Mouse (Mus musculus) C2C12 (cell line): ENCODE data around the gene Pex5l. TPM values are rescaled to one million over a fixed set of nuclear protein-coding genes. Genes with fewer than 3 reads are reported as not detected.

ENCODE experiments used
- H3K27me3 ChIP-seq: one replicate; pipeline ENCODE4 v1.6.1; 2011; ENCODE audit not compliant: control insufficient read depth, insufficient read depth, insufficient read length
- H3K36me3 ChIP-seq: one replicate; pipeline ENCODE4 v1.6.1; 2011; ENCODE audit not compliant: control insufficient read depth, insufficient read depth
- H3K4me3 ChIP-seq: one replicate; pipeline ENCODE4 v1.5.1; 2011; ENCODE audit warnings: mild to moderate bottlenecking, control low read depth; ENCODE audit not compliant: poor library complexity, insufficient read depth, severe bottlenecking
- H3K79me2 ChIP-seq: one replicate; pipeline ENCODE4 v1.6.1; 2011; ENCODE audit not compliant: control insufficient read depth, insufficient read depth
- H3K79me3 ChIP-seq: one replicate; pipeline ENCODE4 v1.6.1; 2011; ENCODE audit warnings: low read depth, control low read depth
- H3ac ChIP-seq: one replicate; pipeline ENCODE3; 2011; ENCODE audit warnings: low read depth; ENCODE audit not compliant: control insufficient read depth, insufficient read length
- CEBPB ChIP-seq: IDR thresholded peaks from one replicate; pipeline ENCODE4 v1.6.1; 2011; ENCODE audit warnings: low read depth, mild to moderate bottlenecking, control low read depth, moderate library complexity
- CTCF ChIP-seq: IDR thresholded peaks from one replicate; pipeline ENCODE4 v1.5.1; 2011; ENCODE audit not compliant: control insufficient read depth, insufficient read depth, insufficient read length
- FOSL1 ChIP-seq: IDR thresholded peaks from one replicate; pipeline ENCODE4 v1.8.0; 2011; ENCODE audit warnings: mild to moderate bottlenecking, low read length; ENCODE audit not compliant: poor library complexity, insufficient read depth, severe bottlenecking
- MAX ChIP-seq: IDR thresholded peaks from one replicate; pipeline ENCODE4 v1.6.1; 2011; ENCODE audit warnings: mild to moderate bottlenecking, control low read depth
- MYOD1 ChIP-seq: IDR thresholded peaks from one replicate; pipeline ENCODE4 v1.6.1; 2011; ENCODE audit warnings: low read depth; ENCODE audit not compliant: control insufficient read depth, insufficient read length
- MYOG ChIP-seq: IDR thresholded peaks from one replicate; pipeline ENCODE4 v1.6.1; 2011; ENCODE audit not compliant: control insufficient read depth, insufficient read length; ENCODE audit errors: extremely low read depth
- USF1 ChIP-seq: IDR thresholded peaks from one replicate; pipeline ENCODE4 v1.6.1; 2011; ENCODE audit warnings: low read depth, mild to moderate bottlenecking, control low read depth, moderate library complexity
- polyA plus RNA-seq: library from polyadenylated mRNA; unstranded; fragments of >200 nt; fragmentation: generic; extraction: Trizol; gene quantifications from one replicate; pipeline ENCODE4 v1.2.1, GENCODE M21; 2012; ENCODE audit warnings: missing spikeins

Pex5l gene
- polyA plus RNA-seq, 1 experiment = not detected

DNA sequence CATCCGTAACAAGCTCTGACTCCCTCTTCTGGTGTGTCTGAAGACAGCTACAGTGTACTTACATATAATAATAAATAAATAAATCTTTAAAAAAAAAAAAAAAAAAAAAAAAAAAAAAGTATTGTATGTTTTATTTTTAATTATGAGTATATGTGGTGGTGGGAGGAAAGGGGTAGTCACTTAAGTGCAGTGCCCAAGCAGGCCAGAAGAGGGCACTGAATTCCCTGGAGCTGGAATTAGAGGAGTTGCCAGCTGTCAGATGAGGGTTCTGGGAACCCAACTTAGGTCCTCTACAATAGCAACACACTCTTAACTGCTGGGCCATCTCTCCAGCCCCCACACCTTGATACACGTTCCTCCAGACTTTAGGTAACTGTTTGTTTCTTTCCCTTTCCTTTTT lies 37.3 kb downstream of the Pex5l start:
- TF ChIP-seq MYOG (no peak), CTCF (no peak), MYOD1 (no peak), USF1 (no peak), CEBPB (no peak), MAX (no peak)
- Histone ChIP-seq H3K79me3 (no peaks in the 10 kb centered on the region), H3K36me3 (no peaks in the 10 kb centered on the region), H3K27me3 (no peaks in the 10 kb centered on the region), H3K79me2 (no peaks in the 10 kb centered on the region), H3K4me3 (no peak overlapping the region), H3ac (no peak overlapping the region)

DNA sequence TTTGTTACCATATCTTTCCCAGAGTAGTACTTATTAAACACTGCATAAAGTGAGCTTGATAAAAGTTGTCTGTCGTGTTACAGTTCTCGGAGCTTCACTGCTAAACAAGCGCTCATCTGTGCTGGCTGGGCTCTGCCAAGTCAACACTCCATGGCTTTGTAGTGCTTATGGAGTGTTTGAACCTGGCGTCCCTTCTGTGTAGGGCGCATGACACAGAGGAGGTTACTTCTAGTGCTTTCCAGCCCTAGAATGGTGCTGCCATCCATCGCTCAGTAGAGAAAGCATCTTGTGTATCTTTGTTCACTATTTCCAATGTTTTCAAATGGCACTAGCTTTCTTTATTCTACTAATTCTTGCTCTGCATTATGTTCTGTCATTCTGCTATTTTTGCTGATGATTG lies 39.5 kb downstream of the Pex5l start:
- TF ChIP-seq MYOD1 (no peak), CTCF (no peak), MYOG (no peak), CEBPB (no peak), FOSL1 (no peak), MAX (no peak), USF1 (no peak)
- Histone ChIP-seq H3K4me3 (no peak overlapping the region), H3K79me3 (no peaks in the 10 kb centered on the region), H3K36me3 (no peaks in the 10 kb centered on the region), H3K79me2 (no peaks in the 10 kb centered on the region), H3K27me3 (no peaks in the 10 kb centered on the region), H3ac (no peak overlapping the region)

DNA sequence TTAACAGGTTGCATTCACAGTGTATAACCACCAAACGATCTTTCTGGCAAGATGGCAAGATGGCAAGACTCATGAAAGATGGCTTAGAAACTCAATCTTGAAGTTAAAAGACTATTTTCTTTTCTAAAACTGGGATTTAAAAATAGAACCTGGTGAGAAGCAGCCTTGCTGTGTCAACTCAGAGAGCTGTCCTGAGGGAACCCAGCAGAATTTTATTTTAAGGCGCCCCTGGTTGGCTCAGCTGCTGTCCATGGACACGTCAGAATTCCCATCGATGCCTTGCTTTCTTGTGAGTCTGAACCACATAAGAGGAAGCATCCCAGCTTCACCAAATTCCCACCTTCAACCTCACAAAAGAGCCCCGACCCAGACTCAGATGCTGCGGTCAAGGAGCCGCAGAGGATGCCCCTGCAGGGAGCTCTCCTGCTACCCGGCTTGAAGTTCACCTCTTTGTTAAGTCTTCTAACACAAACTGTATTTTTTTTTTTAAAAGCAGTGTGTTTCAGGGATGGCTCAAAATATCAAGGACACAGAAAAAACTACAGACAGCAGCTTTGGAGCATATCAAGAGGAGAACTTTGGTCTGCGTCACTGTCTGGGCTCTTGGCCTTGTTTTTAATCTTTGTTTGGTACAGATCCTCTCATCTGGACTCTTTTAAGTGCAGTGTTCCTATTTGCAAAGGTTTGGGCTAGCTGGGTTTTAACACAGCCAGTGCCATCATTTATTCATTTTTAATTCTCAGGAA lies 44.3 kb downstream of the Pex5l start:
- Histone ChIP-seq H3K27me3 (no peaks in the 10 kb centered on the region), H3ac (no peak overlapping the region), H3K36me3 (no peaks in the 10 kb centered on the region), H3K79me3 (no peaks in the 10 kb centered on the region), H3K79me2 (no peaks in the 10 kb centered on the region), H3K4me3 (no peak overlapping the region)
- TF ChIP-seq CTCF (no peak), USF1 (no peak), FOSL1 (no peak), CEBPB (no peak)

DNA sequence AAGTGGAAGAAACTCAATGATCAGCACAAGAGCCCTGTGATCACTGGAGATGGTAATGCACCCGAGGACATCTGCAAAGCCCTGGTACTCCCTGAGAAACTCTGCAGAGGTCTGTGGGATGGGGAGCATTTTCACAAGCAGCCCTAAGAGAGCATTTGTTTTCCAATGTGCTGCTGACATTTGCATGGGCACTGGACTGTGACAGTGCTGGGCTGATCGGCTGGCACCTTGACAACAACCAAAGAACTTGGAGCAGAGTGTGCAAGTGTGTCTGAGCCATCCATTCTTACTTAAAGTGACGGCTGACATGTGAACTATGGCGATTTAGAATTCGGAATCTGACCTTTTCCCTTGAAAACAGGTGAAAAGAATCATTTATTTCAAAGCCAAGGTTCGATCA lies 49.4 kb downstream of the Pex5l start:
- no peaks in the 10 kb centered on the region for H3K27me3 ChIP-seq
- no peaks in the 10 kb centered on the region for H3K36me3 ChIP-seq
- H3K4me3 ChIP-seq = no peak overlapping the region
- H3ac ChIP-seq = no peak overlapping the region
- TF ChIP-seq USF1 = no peak
- TF ChIP-seq MYOG = no peak
- no peak for TF ChIP-seq FOSL1
- TF ChIP-seq CEBPB = no peak
- TF ChIP-seq MAX = no peak
- no peak for TF ChIP-seq CTCF
- no peak for TF ChIP-seq MYOD1
- H3K79me2 ChIP-seq = no peaks in the 10 kb centered on the region
- no peaks in the 10 kb centered on the region for H3K79me3 ChIP-seq

DNA sequence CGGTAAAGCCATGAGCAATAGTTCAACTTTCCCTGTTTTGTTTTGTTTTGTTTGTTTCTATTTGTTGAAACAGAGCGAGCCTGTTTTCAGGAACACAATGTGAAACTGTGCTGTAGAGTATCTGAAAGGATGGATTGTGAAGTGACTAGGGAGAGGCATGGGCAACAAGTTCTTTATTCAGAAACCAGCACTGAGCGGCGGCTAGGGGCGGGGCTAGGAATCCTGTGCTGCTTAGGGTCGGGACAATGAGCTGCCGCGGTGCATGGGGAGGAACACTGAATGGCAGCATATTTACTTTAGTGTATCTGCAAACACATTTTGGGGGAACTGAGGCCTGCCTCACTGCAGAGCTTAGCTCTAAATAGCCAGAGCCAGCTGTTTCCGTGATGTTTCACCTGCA lies 53.0 kb downstream of the Pex5l start:
- Histone ChIP-seq H3K36me3 (no peaks in the 10 kb centered on the region), H3K79me2 (no peaks in the 10 kb centered on the region), H3K27me3 (no peaks in the 10 kb centered on the region), H3ac (no peak overlapping the region), H3K4me3 (no peak overlapping the region), H3K79me3 (no peaks in the 10 kb centered on the region)
- no peak for TF ChIP-seq CTCF
- no peak for TF ChIP-seq MYOG
- TF ChIP-seq FOSL1 = no peak
- no peak for TF ChIP-seq CEBPB
- TF ChIP-seq MAX = no peak
- no peak for TF ChIP-seq USF1
- TF ChIP-seq MYOD1 = no peak

DNA sequence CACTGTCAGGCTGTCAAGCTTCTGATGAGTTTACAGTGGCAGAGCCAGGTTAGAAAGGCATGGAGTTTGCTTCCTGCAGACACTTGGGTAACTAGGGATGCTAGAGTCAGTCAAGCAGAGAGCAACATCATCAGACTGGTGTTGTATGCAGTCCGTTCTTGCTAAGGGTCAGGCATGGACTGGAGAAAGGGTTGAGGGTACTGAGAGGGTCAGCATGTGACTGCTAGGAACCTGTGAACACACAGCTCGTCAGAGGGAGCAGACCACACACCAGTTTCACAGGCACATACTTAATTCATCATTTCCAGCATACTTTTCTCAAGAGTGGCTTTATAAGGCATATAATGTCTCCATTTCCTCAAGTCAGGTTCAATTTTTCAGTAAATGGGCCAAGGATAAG lies 53.6 kb downstream of the Pex5l start:
- no peaks in the 10 kb centered on the region for H3K79me3 ChIP-seq
- TF ChIP-seq CTCF (no peak), MYOG (no peak), CEBPB (no peak), MYOD1 (no peak), USF1 (no peak), MAX (no peak), FOSL1 (no peak)

More for the DNA sequence above, 53.6 kb downstream of the Pex5l start:
- no peaks in the 10 kb centered on the region for H3K36me3 ChIP-seq
- no peak overlapping the region for H3ac ChIP-seq
- no peaks in the 10 kb centered on the region for H3K79me2 ChIP-seq
- no peak overlapping the region for H3K4me3 ChIP-seq
- no peaks in the 10 kb centered on the region for H3K27me3 ChIP-seq
